Mouse (Mus musculus) kidney, adult 2 months (tissue): Measurements from ENCODE around the gene Smap1. TPM values are rescaled to one million over a fixed set of nuclear protein-coding genes. Genes with fewer than 3 reads are reported as not detected.
"Not testable (repeated sequence)": the region's sequence is repeated elsewhere in the genome, so short reads cannot be mapped to it uniquely, and the experiment has no call there.

ENCODE experiments used
- DNase-seq: peaks from one replicate; pipeline ENCODE4 v3.0.0; 2021
- H3K27ac ChIP-seq: fragments of 200-500 bp; 2 replicates; pipeline ENCODE4 v1.5.1; 2012; ENCODE audit warnings: low read depth, low read length, control low read depth, inconsistent platforms; ENCODE audit not compliant: insufficient read depth
- H3K27me3 ChIP-seq: fragments of 200-500 bp; replicated peaks from 2 replicates; pipeline ENCODE4 v1.6.1; 2012; ENCODE audit warnings: mild to moderate bottlenecking, moderate library complexity, low read length, inconsistent platforms; ENCODE audit not compliant: control insufficient read depth, insufficient read depth
- H3K36me3 ChIP-seq: fragments of 200-500 bp; 2 replicates; pipeline ENCODE4 v1.6.1; 2012; ENCODE audit warnings: mild to moderate bottlenecking, moderate library complexity, low read length, inconsistent platforms; ENCODE audit not compliant: control insufficient read depth, insufficient read depth
- H3K4me1 ChIP-seq: fragments of 200-500 bp; 2 replicates; pipeline ENCODE4 v1.6.1; 2011; ENCODE audit warnings: low read length; ENCODE audit not compliant: control insufficient read depth, insufficient read depth
- H3K4me3 ChIP-seq: fragments of 200-500 bp; 2 replicates; pipeline ENCODE4 v1.5.1; 2011; ENCODE audit warnings: mild to moderate bottlenecking, low read depth, low read length, control low read depth; ENCODE audit not compliant: insufficient read depth
- CTCF ChIP-seq: fragments of 200-500 bp; conservative IDR thresholded peaks from 2 replicates; pipeline ENCODE4 v1.5.1; 2011; ENCODE audit warnings: low read depth, mild to moderate bottlenecking, control low read depth, low read length, moderate library complexity, mixed read lengths; ENCODE audit not compliant: insufficient read depth, insufficient read length
- POLR2A ChIP-seq: fragments of 200-500 bp; IDR thresholded peaks from one replicate; pipeline ENCODE4 v1.6.1; 2011; ENCODE audit warnings: low read depth, low read length, control low read depth
- WGBS: fragments of 180-500 bp; shearing (Covaris S2); methylation state at CpG from one replicate; pipeline ENCODE4 v1.1.7; 2018; 5-methylcytosine and 5-hydroxymethylcytosine counted together
- polyA plus RNA-seq: library from polyadenylated mRNA; depleted of rRNA; stranded (reverse); fragments of >200 nt; gene quantifications from 2 replicates; pipeline ENCODE4 v1.2.3, GENCODE M21; 2012; rRNA removed

Gene Smap1
- polyA plus RNA-seq: 43.8 and 57.8 TPM in 2 replicates

DNA sequence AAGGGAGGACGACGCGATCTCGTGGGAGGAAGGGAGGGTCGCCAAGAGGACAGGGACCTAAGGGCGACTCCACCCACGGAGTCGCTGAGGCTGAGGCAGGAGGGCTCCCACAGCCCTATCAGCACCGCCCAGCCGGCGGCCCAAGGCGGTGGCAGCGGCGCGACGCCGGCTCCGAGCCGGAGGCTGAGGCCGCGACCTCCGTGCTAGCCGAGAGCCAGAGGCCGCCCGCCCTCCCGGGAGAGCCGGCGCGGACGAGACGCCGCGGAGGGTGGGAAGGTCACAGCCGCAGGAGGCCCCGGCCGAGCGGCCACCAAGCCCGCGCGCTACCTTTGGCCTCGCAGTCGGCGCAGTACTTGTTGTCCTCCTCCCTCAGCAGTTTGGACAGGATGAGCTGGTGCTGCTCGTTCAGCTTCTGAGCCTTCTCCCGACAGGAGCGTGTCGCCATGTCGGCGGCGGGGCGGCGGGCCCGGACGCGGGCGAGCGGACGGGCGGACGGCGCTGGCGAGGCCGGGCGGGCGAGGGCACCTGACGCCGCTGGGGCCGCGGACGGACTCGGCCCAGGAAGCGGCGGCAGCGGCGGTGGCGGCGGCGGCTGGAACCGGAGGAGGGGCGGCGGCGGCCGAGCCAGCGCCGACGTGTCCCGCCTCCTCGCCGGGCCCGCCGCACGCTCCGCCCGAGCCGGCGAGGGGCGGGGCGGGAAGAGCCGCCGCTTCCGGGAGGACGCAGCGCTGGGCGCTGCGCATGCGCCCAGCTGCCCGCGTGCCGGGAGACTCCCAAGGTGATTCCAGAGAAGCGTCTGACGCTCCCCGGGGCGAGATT lies at the start of gene Smap1:
Gene Smap1 (minus strand): TSS at position 607 of the 819 bp plus-strand sequence.
- 3% methylated on average over 107 of the region's 113 CpGs for WGBS
- no peak for TF ChIP-seq CTCF
- peak; percentile 45 for TF ChIP-seq POLR2A

GRCm38 (mm10) chr1:23971159-23971558 lies 49.0 kb upstream of the Smap1 start:
- not testable (repeated sequence) for H3K27me3 ChIP-seq, H3K36me3 ChIP-seq, H3K4me3 ChIP-seq, DNase-seq, H3K27ac ChIP-seq, H3K4me1 ChIP-seq
- WGBS: 88% methylated on average over 4 of the region's 4 CpGs

More for the DNA sequence above, at the start of gene Smap1:
- H3K36me3 ChIP-seq: no peaks in the 10 kb centered on the region
- H3K27me3 ChIP-seq: no peaks in the 10 kb centered on the region
- DNase-seq: peak; percentile 86
- H3K4me1 ChIP-seq: peaks cover 8% of the 10 kb centered on the region; the same call in 1 of the 2 replicates
- H3K27ac ChIP-seq: peak within 1 kb of the TSS; percentile 95
- peak within 1 kb of the TSS; percentile 75 for H3K4me3 ChIP-seq

DNA sequence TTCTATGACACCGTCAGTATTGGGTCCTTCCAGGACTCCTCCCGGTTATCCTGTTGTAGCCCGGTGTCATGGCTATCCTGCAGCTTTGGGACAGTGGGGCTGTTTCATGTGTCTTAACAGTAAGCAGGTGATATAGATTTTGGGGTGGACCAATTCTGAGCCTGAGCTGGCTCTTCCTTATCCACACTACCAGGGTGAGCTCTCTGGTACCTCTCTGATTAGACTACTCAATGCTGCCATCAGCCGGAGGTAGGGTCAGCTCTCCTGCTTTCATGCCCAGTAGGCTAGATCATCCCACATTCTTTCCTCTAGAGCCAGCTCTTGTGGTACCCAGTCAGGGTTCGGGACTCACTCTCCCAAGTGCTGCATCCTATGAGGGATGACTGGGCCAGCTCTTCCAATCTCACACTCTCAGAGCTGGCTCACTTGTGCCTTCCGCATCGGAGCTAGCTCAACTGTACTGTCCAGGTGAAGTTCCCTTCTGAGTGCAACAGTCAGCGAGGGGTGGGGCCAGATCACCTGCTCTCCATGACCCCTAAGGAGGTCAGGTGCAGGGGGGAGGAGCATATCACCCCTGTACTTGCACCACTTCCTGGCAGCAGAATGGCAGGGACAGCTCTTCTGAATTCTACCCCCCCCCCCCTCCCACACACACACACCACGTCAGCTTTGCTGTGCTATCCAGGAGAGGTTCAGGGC lies 46.1 kb upstream of the Smap1 start:
- no peak for DNase-seq
- TF ChIP-seq POLR2A (no peak), CTCF (no peak)
- H3K27me3 ChIP-seq: no peaks in the 10 kb centered on the region
- 89% methylated on average over 9 of the region's 9 CpGs for WGBS
- H3K4me1 ChIP-seq: peaks cover 2% of the 10 kb centered on the region; the same call in 1 of the 2 replicates
- H3K4me3 ChIP-seq: no peak overlapping the region
- no peak overlapping the region for H3K27ac ChIP-seq
- H3K36me3 ChIP-seq: no peaks in the 10 kb centered on the region

- H3K4me3 ChIP-seq: no peak overlapping the region
- H3K27me3 ChIP-seq: no peaks in the 10 kb centered on the region
- TF ChIP-seq POLR2A: no peak
- TF ChIP-seq CTCF: no peak
- no peak for DNase-seq
- peaks cover 2% of the 10 kb centered on the region; the same call in 1 of the 2 replicates for H3K4me1 ChIP-seq
- H3K36me3 ChIP-seq: no peaks in the 10 kb centered on the region
- 75% methylated on average over 1 of the region's 1 CpGs for WGBS
- H3K27ac ChIP-seq: no peak overlapping the region
Observed at GRCm38 (mm10) chr1:23966226-23966625, 44.1 kb upstream of the Smap1 start.

DNA sequence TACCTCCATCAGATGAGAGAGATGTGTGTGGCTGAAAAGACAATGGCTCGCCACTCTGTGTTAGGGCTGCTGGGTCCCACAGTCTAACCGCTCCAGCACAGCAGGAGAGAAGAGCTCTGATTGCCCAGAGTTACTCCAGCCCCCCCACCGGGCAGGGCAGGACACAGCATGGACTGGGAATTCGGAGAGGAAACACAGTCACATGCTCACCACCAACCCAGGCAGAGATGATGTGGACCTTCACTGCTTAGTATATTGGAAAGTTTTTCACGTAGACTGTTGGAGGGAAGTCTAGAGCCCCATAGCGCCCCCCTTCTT lies 37.3 kb upstream of the Smap1 start:
- no peak for TF ChIP-seq CTCF
- TF ChIP-seq POLR2A: no peak
- H3K27me3 ChIP-seq: no peaks in the 10 kb centered on the region
- no peak for DNase-seq
- no peak overlapping the region for H3K27ac ChIP-seq
- no peak overlapping the region for H3K4me3 ChIP-seq
- no peaks in the 10 kb centered on the region for H3K36me3 ChIP-seq
- H3K4me1 ChIP-seq: peaks cover 5% of the 10 kb centered on the region
- 33% methylated on average over 6 of the region's 6 CpGs for WGBS

DNA sequence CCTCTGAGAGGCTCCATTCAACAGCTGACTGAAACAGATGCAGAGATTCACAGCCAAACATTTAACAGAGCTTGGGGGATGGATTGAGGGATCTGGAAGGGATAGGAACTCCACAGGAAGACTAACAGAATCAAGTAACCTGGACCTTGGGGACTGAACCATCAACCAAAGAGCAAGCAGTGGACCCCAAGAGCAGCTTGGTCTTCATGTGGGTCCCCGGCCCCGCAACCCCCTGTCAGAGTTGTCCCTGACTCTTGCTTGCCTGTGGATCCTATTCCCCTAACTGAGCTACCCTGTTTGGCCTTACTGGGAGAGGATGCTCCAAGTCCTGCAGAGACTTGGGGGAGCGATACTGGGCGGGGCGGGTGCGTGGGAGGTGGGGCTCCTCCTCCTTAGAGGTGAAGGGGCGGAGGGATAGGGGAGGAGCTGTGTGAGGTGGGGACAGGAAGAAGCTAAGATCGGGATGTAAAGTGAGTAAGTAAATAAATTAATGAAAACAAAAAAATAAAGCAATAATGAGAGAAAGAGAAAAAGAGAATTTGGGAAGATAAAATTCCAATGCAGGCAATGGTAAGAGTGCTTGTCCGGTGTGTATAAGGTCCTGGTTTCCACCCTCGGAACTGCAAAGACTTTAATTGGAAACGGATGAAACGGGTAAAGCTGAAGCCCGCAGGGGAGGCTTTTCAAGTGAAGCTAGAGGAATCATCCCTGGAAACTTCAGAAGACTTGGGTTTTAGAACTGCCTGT lies 36.7 kb upstream of the Smap1 start:
- Histone ChIP-seq H3K27me3 (no peaks in the 10 kb centered on the region), H3K4me3 (no peak overlapping the region), H3K4me1 (peaks cover 7% of the 10 kb centered on the region), H3K27ac (0 out of 2 replicates have a peak overlapping the region, but pooled peaks have one; percentile 12), H3K36me3 (no peaks in the 10 kb centered on the region)
- DNase-seq: no peak
- TF ChIP-seq POLR2A (no peak), CTCF (no peak)
- 30% methylated on average over 13 of the region's 13 CpGs for WGBS

GRCm38 (mm10) chr1:23958101-23958500 lies 36.0 kb upstream of the Smap1 start:
- Histone ChIP-seq H3K4me3 (no peak overlapping the region), H3K27me3 (no peaks in the 10 kb centered on the region), H3K4me1 (peaks cover 5% of the 10 kb centered on the region), H3K36me3 (no peaks in the 10 kb centered on the region), H3K27ac (0 out of 2 replicates have a peak overlapping the region, but pooled peaks have one; percentile 12)
- 73% methylated on average over 6 of the region's 6 CpGs for WGBS
- no peak for TF ChIP-seq CTCF
- no peak for TF ChIP-seq POLR2A
- DNase-seq: peak; percentile 52
